Mouse (Mus musculus) c-Kit-positive CD71-negative TER-119-negative erythroid progenitor cells, embryonic 14.5 days (primary cell): Measurements from ENCODE around the gene Gm8369.
"Not testable (repeated sequence)": the region's sequence is repeated elsewhere in the genome, so short reads cannot be mapped to it uniquely, and the experiment has no call there.

ENCODE experiments used
- DNase-seq: peaks from one replicate; pipeline ENCODE4 v3.0.0-alpha.2; 2013; ENCODE audit warnings: low read depth

Gene Gm8369

DNA sequence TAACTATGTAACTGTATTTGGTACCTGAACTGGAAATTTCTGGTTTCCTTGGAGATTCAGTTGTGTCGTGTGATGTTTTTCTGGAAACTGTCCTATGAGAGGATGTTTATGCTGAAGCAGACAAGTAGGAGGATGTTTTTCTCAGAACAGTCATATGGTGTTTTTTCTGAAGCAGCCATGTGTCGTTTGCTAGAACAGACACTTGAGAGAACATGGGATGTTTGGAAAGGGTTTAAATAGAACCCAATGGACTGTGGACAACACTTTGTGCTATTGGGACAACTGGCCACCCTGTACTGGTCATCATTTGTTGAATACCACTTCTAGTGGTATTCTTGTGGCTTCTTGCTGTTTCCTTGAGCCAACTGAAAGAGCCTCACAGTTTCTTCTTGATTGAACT, at the start of gene Gm8369:
TSS of gene Gm8369 (plus strand) at position 193 of the 400 bp plus-strand sequence.
- no peak for DNase-seq

- no peak for DNase-seq
Measured at GRCm38 (mm10) chr19:11443338-11443737, 42.4 kb upstream of the Gm8369 start, which contains the start of gene Ms4a4b. Gene Ms4a4b (plus strand): TSS chr19:11443553.

DNA sequence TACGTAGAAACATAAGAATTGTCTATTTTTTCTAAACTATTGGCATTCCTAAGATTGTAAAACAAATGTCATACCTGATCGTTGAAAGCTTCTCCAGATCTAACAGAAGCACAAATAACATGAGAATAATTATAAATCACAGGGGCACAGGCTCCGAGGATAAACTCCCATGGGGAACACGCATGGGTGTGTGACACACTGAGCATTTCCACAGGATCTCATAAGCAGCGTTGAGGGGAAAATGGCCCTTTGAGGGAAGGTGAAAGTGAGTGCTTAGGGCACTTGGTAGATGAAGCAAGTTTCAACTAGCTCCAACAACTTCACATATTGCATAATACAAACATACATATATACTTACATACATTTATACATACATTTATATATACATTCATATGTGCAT, 41.8 kb upstream of the Gm8369 start:
- DNase-seq, result no peak

DNA sequence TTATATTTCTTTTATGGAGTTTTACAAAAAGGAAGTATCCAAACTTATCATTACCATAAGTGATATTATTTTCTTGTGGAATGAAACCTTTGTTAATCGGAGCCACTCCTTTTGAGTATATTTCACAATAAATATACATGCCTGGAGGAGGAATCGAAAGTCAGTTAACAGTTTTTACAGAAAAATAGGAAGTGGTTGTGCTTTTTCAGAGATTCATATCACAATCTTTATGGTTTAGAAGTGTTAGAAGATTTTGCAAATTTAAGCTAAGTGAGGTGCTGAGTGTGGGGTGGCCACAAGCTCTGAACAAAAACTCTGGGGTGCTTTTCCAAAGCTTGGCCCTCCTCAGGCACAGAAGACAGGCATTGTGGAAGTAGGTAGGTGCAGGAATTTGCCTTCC, 38.5 kb upstream of the Gm8369 start:
- no peak for DNase-seq

DNA sequence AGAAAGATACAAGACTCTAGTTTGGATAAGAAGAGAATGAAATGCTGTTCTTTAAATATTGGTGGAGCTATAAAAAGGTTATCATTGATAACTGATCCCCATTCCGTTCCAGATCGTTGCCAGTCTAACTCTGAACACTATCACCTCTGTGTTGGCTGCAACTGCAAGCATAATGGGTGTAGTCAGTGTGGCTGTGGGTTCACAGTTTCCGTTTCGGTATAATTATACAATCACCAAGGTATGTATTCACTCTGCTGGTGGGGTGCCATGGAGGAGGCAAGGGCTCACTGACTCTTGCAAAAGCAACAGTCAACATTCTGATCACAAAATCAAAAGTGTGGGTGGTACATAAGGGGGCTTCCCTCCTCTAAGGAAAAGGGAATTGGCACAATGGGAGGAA, 26.7 kb upstream of the Gm8369 start:
- DNase-seq, result not testable (repeated sequence)

DNA sequence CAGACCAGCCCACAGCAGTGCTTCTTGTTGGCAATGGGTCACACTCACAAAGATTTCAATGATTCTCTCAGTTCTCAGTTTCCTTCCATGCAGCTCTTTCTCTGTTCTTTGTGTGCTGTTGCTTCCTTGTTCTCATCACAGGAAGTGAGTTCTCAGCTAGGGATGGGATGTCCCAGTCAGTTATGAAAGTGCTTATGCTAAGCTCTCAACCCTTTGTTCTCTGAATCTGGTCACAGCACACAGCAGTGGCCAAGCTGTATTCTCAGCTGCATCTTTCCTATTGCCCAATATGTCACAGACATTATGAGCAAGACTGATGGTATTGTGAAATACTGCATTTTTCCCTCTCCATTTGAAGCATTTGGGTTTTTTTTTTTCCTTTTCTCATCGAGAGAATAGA, 20.9 kb upstream of the Gm8369 start:
- DNase-seq, result not testable (repeated sequence)

- DNase-seq, result no peak
Measured at GRCm38 (mm10) chr19:11466471-11466870, 19.3 kb upstream of the Gm8369 start.

DNA sequence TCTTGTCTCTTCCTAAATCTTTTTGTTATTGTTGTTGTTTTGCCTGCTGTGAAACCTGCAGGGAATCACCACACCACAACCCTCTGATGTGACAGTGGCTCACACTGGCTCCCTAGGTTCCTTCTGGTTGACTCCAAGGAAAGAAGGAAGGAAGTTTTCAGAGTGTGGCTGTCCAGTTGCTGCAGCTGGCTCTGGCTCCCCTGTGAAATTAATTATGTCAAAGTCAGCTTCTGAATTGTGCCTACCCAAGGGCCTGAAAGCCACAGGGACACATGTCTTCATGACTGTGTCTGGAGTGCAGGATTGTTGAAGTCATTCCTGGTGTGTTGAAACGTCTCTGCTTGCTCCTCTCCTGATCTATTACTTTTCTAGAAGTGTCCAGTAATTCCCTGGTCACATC, 17.4 kb upstream of the Gm8369 start:
- DNase-seq, result not testable (repeated sequence)

DNA sequence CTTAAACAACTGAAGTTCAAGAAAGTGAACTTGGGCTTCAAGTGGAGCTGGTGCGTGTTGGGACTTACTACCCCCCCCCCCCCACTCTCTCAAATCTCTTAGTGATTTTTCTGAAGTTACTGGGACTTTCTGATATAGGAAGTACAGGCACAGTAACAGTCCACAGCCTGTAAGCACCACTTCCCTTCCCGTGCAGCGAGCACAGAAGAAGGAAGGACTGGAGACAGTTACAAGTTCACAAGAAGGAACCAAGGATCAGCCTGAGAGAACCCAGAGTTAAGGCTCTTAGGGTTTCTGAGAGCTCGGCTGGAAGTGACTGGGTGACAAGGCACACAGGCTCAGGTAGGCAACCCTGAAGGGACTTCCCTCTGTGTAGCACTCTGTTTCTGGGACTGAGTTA, 16.5 kb upstream of the Gm8369 start, which contains the start of gene Ms4a6c:
TSS of gene Ms4a6c (plus strand) at position 152 of the 400 bp plus-strand sequence.
- DNase-seq, result not testable (repeated sequence)

- no peak for DNase-seq
Measured at GRCm38 (mm10) chr19:11479714-11480113, 6.0 kb upstream of the Gm8369 start.

GRCm38 (mm10) chr19:11482684-11483083, 3.1 kb upstream of the Gm8369 start:
- DNase-seq, result no peak

- DNase-seq, result no peak
Measured at GRCm38 (mm10) chr19:11483941-11484340, 1.8 kb upstream of the Gm8369 start.

- DNase-seq, result no peak
Measured at GRCm38 (mm10) chr19:11484388-11484787, 1.4 kb upstream of the Gm8369 start.

DNA sequence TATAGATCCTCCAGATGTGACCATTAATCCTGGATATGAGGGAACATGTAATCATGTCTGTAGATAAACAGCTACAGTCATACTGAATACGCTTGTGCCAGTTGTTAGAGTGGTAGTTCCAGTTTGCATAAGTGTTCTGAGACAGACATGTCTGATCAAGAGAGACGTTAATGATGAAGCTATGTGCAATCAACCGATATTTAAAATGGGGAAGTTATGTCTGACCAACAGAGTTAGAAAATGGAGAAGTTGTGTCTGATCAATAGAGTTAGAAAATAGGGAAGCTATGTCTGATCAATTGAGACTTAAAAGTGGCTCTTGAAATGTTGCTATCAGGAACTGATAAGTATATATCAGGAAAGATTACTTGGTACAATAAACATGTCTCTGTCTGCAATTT, 472 bp upstream of the Gm8369 start:
- no peak for DNase-seq

DNA sequence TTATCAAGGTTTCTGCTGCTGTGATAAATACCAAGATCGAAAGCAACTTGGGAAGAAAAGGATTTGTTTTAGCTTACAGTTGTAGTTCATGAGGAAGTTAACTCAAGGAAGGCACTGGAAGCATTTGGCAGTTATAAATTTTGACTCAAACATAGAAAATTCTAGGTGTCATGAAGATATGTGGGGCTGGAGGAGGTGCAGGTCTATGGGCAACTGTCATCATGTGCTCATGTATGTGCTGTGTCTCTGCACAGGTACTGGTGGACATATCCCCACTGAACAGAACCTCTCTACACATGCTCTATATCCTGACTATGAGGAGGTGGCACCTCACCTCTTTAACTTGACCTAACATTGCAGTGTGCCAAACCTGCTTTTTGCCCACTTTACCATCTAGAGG, 861 bp downstream of the Gm8369 start:
- no peak for DNase-seq

- DNase-seq, result no peak
Measured at GRCm38 (mm10) chr19:11491406-11492189, 5.9 kb downstream of the Gm8369 start.

- no peak for DNase-seq
Measured at GRCm38 (mm10) chr19:11492671-11493070, 6.9 kb downstream of the Gm8369 start.

GRCm38 (mm10) chr19:11494519-11494918, 8.8 kb downstream of the Gm8369 start:
- no peak for DNase-seq

- no peak for DNase-seq
Measured at GRCm38 (mm10) chr19:11496361-11496760, 10.6 kb downstream of the Gm8369 start.

DNA sequence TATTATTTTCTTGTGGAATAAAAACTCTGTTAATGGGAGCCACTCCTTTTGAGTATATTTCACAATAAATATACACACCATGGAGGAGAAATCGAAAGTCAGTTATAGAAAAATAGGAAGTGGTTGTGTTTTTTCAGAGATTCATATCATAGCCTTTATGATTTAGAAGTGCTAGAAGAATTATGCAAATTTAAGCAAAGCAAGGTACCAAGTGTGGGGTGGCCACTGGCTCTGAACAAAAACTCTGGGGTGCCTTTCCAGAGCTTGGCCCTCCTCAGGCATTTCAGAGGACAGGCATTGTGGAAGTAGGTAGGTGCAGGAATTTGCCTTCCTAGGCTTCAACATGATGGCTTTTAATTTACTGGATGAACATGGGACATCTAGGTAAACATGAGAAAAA, 11.6 kb downstream of the Gm8369 start:
- not testable (repeated sequence) for DNase-seq

GRCm38 (mm10) chr19:11500796-11501195, 15.1 kb downstream of the Gm8369 start:
- DNase-seq, result no peak

- DNase-seq, result no peak
Measured at GRCm38 (mm10) chr19:11501326-11501725, 15.6 kb downstream of the Gm8369 start.

DNA sequence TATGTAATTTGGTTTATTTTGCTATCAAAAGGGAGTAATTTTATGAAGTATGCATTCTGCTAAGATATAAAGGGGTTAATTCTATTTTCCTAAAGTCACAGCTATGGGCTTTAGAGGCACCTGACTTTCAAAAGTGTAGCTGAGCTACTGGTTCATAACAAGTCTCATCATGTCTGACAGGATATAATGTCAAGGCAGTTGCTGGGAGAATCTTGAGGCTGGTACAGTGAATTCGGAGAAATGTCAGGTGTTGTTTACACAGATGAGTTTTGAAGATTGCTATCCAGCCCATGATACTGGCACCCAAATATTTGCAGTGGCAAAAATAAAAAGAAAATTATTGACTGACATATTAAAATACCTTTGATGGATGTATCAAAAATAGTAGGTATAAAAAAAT, 19.1 kb downstream of the Gm8369 start:
- no peak for DNase-seq

- no peak for DNase-seq
Measured at GRCm38 (mm10) chr19:11513458-11513857, 27.7 kb downstream of the Gm8369 start.
